Mouse (Mus musculus): ENCODE measurements around the gene Slc45a2. TPM values are rescaled to one million over a fixed set of nuclear protein-coding genes. Genes with fewer than 3 reads are reported as not detected.

The Slc45a2 gene
- polyA plus RNA-seq, 1 experiment from 2014 or later: not detected

GRCm38 (mm10) chr15:11042828-11043227, 42.3 kb downstream of the Slc45a2 start:
- Histone ChIP-seq H3K4me1 (ENCODE audit: insufficient read depth) (no peaks in the 10 kb centered on the region), H3K27ac (ENCODE audit: low read depth) (no peak overlapping the region), H3K4me3 (ENCODE audit: low read depth, low read length) (no peak overlapping the region), H3K27me3 (ENCODE audit: insufficient read depth, low read length) (peaks cover 6% of the 10 kb centered on the region), H3K9me3 (ENCODE audit: low read depth, low read length) (no peaks in the 10 kb centered on the region), H3K36me3 (ENCODE audit: insufficient read depth) (no peaks in the 10 kb centered on the region), H3K4me2 (no peak overlapping the region), H3K9ac (no peak overlapping the region)
- no peak for TF ChIP-seq CTCF (IDR thresholded peaks at IDR 0.05; ENCODE audit: low read depth)
- 83% methylated on average over 5 of the region's 5 CpGs for WGBS
- ATAC-seq (ENCODE audit: insufficient read depth): no peak
- DNase-seq: no peak

GRCm38 (mm10) chr15:11053678-11054439, 53.3 kb downstream of the Slc45a2 start:
- Histone ChIP-seq H3K36me3 (ENCODE audit: insufficient read depth) (no peaks in the 10 kb centered on the region), H3K4me2 (no peak overlapping the region), H3K9ac (no peak overlapping the region), H3K27me3 (ENCODE audit: insufficient read depth, low read length) (no peaks in the 10 kb centered on the region), H3K4me1 (ENCODE audit: insufficient read depth) (no peaks in the 10 kb centered on the region), H3K27ac (ENCODE audit: low read depth) (no peak overlapping the region), H3K9me3 (ENCODE audit: low read depth, low read length) (no peaks in the 10 kb centered on the region), H3K4me3 (ENCODE audit: low read depth, low read length) (no peak overlapping the region)
- DNase-seq (no peak), ATAC-seq (ENCODE audit: insufficient read depth) (no peak; the same call in 1 of the 2 replicates)
- TF ChIP-seq CTCF (IDR thresholded peaks at IDR 0.05; ENCODE audit: low read depth): no peak
- WGBS: 40% methylated on average over 10 of the region's 10 CpGs

DNA sequence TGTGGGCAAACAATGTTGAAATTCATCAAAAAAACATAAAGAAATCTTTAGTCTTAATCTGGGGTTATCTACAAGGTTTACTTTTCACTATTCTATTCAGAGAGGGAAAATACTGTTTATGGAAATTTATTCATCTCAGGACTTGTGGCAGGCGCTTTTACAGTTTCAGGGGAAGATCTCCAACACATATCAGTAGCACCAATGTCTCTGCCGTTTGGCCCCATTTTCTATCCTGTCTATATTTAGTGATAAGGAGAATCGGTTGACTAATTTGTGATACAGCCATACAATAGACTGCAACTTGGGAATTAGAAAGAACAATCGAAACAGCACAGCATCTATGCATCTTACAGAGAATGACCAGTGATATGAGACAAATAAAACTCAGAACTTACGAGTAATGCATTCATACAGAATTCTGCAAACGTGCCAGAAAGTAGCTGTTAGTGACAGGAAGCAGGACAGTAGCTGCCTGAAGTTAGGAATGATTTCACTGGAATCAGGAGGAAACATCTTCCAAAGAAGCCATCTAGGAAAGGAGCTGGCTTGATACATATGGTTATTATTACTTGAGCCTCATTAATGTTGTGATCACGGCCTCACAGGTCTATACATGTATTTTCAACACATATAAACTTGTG, 54.0 kb downstream of the Slc45a2 start:
- WGBS: 41% methylated on average over 7 of the region's 7 CpGs
- H3K4me3 ChIP-seq (ENCODE audit: low read depth, low read length): no peak overlapping the region
- H3K9me3 ChIP-seq (ENCODE audit: low read depth, low read length): no peaks in the 10 kb centered on the region
- H3K27ac ChIP-seq (ENCODE audit: low read depth): peak overlapping the region; percentile 33; the same call in 1 of the 2 replicates
- no peak overlapping the region for H3K4me2 ChIP-seq
- H3K9ac ChIP-seq: no peak overlapping the region
- no peaks in the 10 kb centered on the region for H3K4me1 ChIP-seq (ENCODE audit: insufficient read depth)
- no peaks in the 10 kb centered on the region for H3K36me3 ChIP-seq (ENCODE audit: insufficient read depth)
- DNase-seq (peak; percentile 71), ATAC-seq (ENCODE audit: insufficient read depth) (no peak; the same call in 1 of the 2 replicates)
- no peak for TF ChIP-seq CTCF (IDR thresholded peaks at IDR 0.05; ENCODE audit: low read depth)
- H3K27me3 ChIP-seq (ENCODE audit: insufficient read depth, low read length): no peaks in the 10 kb centered on the region

DNA sequence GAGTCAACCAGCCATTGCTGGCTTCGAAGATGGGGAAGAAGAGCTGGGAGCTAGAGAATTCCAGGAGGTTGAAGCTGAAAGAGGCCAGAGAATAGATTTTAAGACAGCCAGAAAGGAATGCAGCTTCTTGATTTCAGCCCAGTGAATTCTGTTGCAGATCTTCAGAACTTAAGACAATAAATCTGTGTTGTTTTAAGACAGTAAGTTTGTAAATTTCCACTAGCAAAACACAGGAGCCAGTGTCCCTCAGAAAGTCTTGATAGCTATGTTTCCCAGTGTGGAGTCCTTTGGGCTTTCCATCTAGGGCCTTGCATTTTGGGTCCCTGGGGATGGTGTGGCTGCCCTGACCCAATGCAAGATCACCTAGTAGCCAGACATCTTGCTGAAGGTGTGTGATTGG, 62.4 kb downstream of the Slc45a2 start:
- DNase-seq: no peak
- Histone ChIP-seq H3K27ac (ENCODE audit: low read depth) (no peak overlapping the region), H3K36me3 (ENCODE audit: insufficient read depth) (no peaks in the 10 kb centered on the region), H3K9me3 (ENCODE audit: low read depth, low read length) (no peaks in the 10 kb centered on the region), H3K9ac (no peak overlapping the region), H3K4me1 (ENCODE audit: insufficient read depth) (peaks cover 5% of the 10 kb centered on the region; the same call in 1 of the 2 replicates), H3K4me2 (no peak overlapping the region), H3K4me3 (ENCODE audit: low read depth, low read length) (no peak overlapping the region), H3K27me3 (ENCODE audit: insufficient read depth, low read length) (no peaks in the 10 kb centered on the region)
- no peak for ATAC-seq (ENCODE audit: insufficient read depth)
- TF ChIP-seq CTCF (IDR thresholded peaks at IDR 0.05; ENCODE audit: low read depth): no peak
- 94% methylated on average over 1 of the region's 1 CpGs for WGBS

DNA sequence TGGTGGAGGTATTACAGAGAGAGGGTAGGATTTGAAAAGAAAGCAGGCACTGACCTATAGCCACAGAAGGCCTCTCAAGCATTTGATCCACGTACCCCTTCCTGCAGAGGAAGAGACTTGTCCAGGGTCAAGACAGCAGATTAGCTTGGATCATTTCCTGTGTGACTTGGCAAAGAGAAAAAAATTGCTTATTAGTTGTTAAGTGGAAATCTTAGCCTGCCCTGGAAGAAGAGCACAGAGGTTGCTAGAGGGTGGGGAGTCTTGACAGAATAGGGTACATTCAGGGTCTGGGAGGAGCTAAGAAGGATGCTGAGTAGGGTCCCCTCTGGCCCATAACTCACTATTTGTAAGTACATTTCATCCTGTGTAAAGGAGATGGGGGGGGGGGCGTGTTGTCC, 63.6 kb downstream of the Slc45a2 start:
- H3K36me3 ChIP-seq (ENCODE audit: insufficient read depth): no peaks in the 10 kb centered on the region
- H3K27ac ChIP-seq (ENCODE audit: low read depth): peak overlapping the region; percentile 90
- peak overlapping the region; percentile 77 for H3K4me2 ChIP-seq
- ATAC-seq (ENCODE audit: insufficient read depth) (peak; percentile 51), DNase-seq (peak; percentile 72)
- H3K4me3 ChIP-seq (ENCODE audit: low read depth, low read length): 0 out of 2 replicates have a peak overlapping the region, but pooled peaks have one; percentile 48
- H3K9me3 ChIP-seq (ENCODE audit: low read depth, low read length): no peaks in the 10 kb centered on the region
- H3K9ac ChIP-seq: no peak overlapping the region
- whole genome bisulfite sequencing: 7% methylated on average over 1 of the region's 2 CpGs
- peaks cover 5% of the 10 kb centered on the region; the same call in 1 of the 2 replicates for H3K4me1 ChIP-seq (ENCODE audit: insufficient read depth)
- no peak for TF ChIP-seq CTCF (IDR thresholded peaks at IDR 0.05; ENCODE audit: low read depth)
- no peaks in the 10 kb centered on the region for H3K27me3 ChIP-seq (ENCODE audit: insufficient read depth, low read length)

GRCm38 (mm10) chr15:11064558-11065411, 64.3 kb downstream of the Slc45a2 start, which contains the start of gene Adamts12:
Adamts12 (plus strand) TSS chr15:11064790.
- H3K27ac ChIP-seq (ENCODE audit: low read depth): peak within 1 kb of the TSS; percentile 90
- WGBS: 1% methylated on average over 25 of the region's 25 CpGs

More at GRCm38 (mm10) chr15:11064558-11065411, 64.3 kb downstream of the Slc45a2 start, which contains the start of gene Adamts12:
- DNase-seq (peak; percentile 93), ATAC-seq (ENCODE audit: insufficient read depth) (peak; percentile 97)
- H3K4me1 ChIP-seq (ENCODE audit: insufficient read depth): peaks cover 5% of the 10 kb centered on the region; the same call in 1 of the 2 replicates
- H3K36me3 ChIP-seq (ENCODE audit: insufficient read depth): no peaks in the 10 kb centered on the region
- H3K4me3 ChIP-seq (ENCODE audit: low read depth, low read length): peak within 1 kb of the TSS; percentile 48
- no peaks in the 10 kb centered on the region for H3K27me3 ChIP-seq (ENCODE audit: insufficient read depth, low read length)
- TF ChIP-seq CTCF (IDR thresholded peaks at IDR 0.05; ENCODE audit: low read depth): no peak
- no peaks in the 10 kb centered on the region for H3K9me3 ChIP-seq (ENCODE audit: low read depth, low read length)
- H3K4me2 ChIP-seq: peak within 1 kb of the TSS; percentile 77
- peak within 1 kb of the TSS; percentile 54 for H3K9ac ChIP-seq
